Mouse (Mus musculus): ENCODE measurements at regions not wholly inside any gene's neighbourhood (a gene's known extent, or its start where the extent isn't known, plus 50 kb on each side); places are given as distances from the start of the nearest gene placed in this dataset.

- TF ChIP-seq CTCF (IDR thresholded peaks at IDR 0.05; ENCODE audit: borderline replicate concordance, extremely low read depth, insufficient read depth, insufficient read length) = no peak
- no peak for TF ChIP-seq POLR2A (IDR thresholded peaks at IDR 0.05; ENCODE audit: borderline replicate concordance, extremely low read depth, insufficient read depth, insufficient read length, poor library complexity, severe bottlenecking)
These were observed 115.1 kb upstream of the 4930583I09Rik start for GRCm38 (mm10) chr17:64950802-64951624.
